Mouse (Mus musculus) lung, embryonic 16.5 days (tissue): ENCODE measurements around the gene Zfp276. TPM values are rescaled to one million over a fixed set of nuclear protein-coding genes. Genes with fewer than 3 reads are reported as not detected.
"Not testable (repeated sequence)": the region's sequence is repeated elsewhere in the genome, so short reads cannot be mapped to it uniquely, and the experiment has no call there.

Source experiments
- ATAC-seq: fragments of 200-750 bp; cut with Nextera tagmentation; 2 replicates; pipeline ENCODE4 v1.8.0; 2017; ENCODE audit warnings: low read depth, mild to moderate bottlenecking, moderate library complexity
- H3K27ac ChIP-seq: fragments of 300-500 bp; sonication (generic); 2 replicates; pipeline ENCODE4 v1.5.1; 2014; ENCODE audit warnings: mild to moderate bottlenecking, control low read depth, low read length
- H3K27me3 ChIP-seq: fragments of 300-500 bp; sonication (generic); 2 replicates; pipeline ENCODE4 v1.6.1; 2014; ENCODE audit warnings: low read depth, low read length, mixed read lengths; ENCODE audit not compliant: control insufficient read depth, insufficient read depth
- H3K36me3 ChIP-seq: fragments of 300-500 bp; sonication (generic); 2 replicates; pipeline ENCODE4 v1.6.1; 2014; ENCODE audit warnings: low read length; ENCODE audit not compliant: control insufficient read depth, insufficient read depth
- H3K4me1 ChIP-seq: fragments of 300-500 bp; sonication (generic); replicated peaks from 2 replicates; pipeline ENCODE4 v1.6.1; 2014; ENCODE audit warnings: low read length, mixed read lengths; ENCODE audit not compliant: control insufficient read depth, insufficient read depth
- H3K4me2 ChIP-seq: fragments of 300-500 bp; sonication (generic); 2 replicates; pipeline ENCODE4 v1.6.1; 2014; ENCODE audit warnings: low read depth, low read length, control low read depth
- H3K4me3 ChIP-seq: fragments of 300-500 bp; sonication (generic); 2 replicates; pipeline ENCODE4 v1.5.1; 2014; ENCODE audit warnings: mild to moderate bottlenecking, low read length, control low read depth
- H3K9ac ChIP-seq: fragments of 300-500 bp; sonication (generic); 2 replicates; pipeline ENCODE4 v1.6.1; 2014; ENCODE audit warnings: low read length, control low read depth
- H3K9me3 ChIP-seq: fragments of 300-500 bp; sonication (generic); 2 replicates; pipeline ENCODE4 v1.6.1; 2016; ENCODE audit warnings: low read length; ENCODE audit not compliant: control insufficient read depth
- WGBS: fragments of 180-500 bp; shearing (Covaris S2); extraction: QIAGEN DNeasy Blood & Tissue Kit; methylation state at CpG from one replicate; pipeline ENCODE4 v1.1.7; 2014; 5-methylcytosine and 5-hydroxymethylcytosine counted together
- polyA plus RNA-seq: library from polyadenylated mRNA; unstranded; fragments of >200 nt; fragmentation: Nextera tagmentation; extraction: Ambion mirVana; gene quantifications from 2 replicates; pipeline ENCODE4 v1.2.1, GENCODE M21; 2015

Zfp276 gene
- polyA plus RNA-seq, 1 experiment from 2014 or later: 23.1 TPM

- Histone ChIP-seq H3K9ac (no peak overlapping the region), H3K27me3 (no peaks in the 10 kb centered on the region), H3K36me3 (peaks cover 2% of the 10 kb centered on the region; the same call in 1 of the 2 replicates), H3K27ac (no peak overlapping the region), H3K4me3 (no peak overlapping the region), H3K9me3 (no peaks in the 10 kb centered on the region), H3K4me1 (no peaks in the 10 kb centered on the region), H3K4me2 (no peak overlapping the region)
- no peak for ATAC-seq
- WGBS: 82% methylated on average over 4 of the region's 4 CpGs
These were observed 25.8 kb downstream of the Zfp276 start for GRCm38 (mm10) chr8:123279828-123280227.

GRCm38 (mm10) chr8:123280302-123281094, 26.5 kb downstream of the Zfp276 start:
- Histone ChIP-seq H3K4me1 (no peaks in the 10 kb centered on the region), H3K9me3 (no peaks in the 10 kb centered on the region), H3K4me2 (no peak overlapping the region), H3K36me3 (peaks cover 2% of the 10 kb centered on the region; the same call in 1 of the 2 replicates), H3K27me3 (no peaks in the 10 kb centered on the region), H3K9ac (no peak overlapping the region), H3K27ac (no peak overlapping the region), H3K4me3 (no peak overlapping the region)
- WGBS: 80% methylated on average over 13 of the region's 13 CpGs
- ATAC-seq: no peak

GRCm38 (mm10) chr8:123282994-123283393, 29.0 kb downstream of the Zfp276 start:
- not testable (repeated sequence) for ATAC-seq, H3K9ac ChIP-seq, H3K27me3 ChIP-seq, H3K4me3 ChIP-seq, H3K4me1 ChIP-seq, H3K4me2 ChIP-seq, H3K36me3 ChIP-seq, H3K27ac ChIP-seq, H3K9me3 ChIP-seq
- 89% methylated on average over 5 of the region's 6 CpGs for WGBS

- 88% methylated on average over 7 of the region's 7 CpGs for WGBS
- Histone ChIP-seq H3K4me1 (no peaks in the 10 kb centered on the region), H3K4me3 (no peak overlapping the region), H3K27ac (no peak overlapping the region), H3K36me3 (peaks cover 8% of the 10 kb centered on the region), H3K27me3 (no peaks in the 10 kb centered on the region), H3K9me3 (no peaks in the 10 kb centered on the region), H3K4me2 (no peak overlapping the region), H3K9ac (no peak overlapping the region)
- ATAC-seq: no peak; the same call in 1 of the 2 replicates
These were observed 30.0 kb downstream of the Zfp276 start for GRCm38 (mm10) chr8:123283991-123284390.

GRCm38 (mm10) chr8:123284493-123284892, 30.5 kb downstream of the Zfp276 start:
- Histone ChIP-seq H3K27me3 (no peaks in the 10 kb centered on the region), H3K4me1 (no peaks in the 10 kb centered on the region), H3K36me3 (peaks cover 11% of the 10 kb centered on the region), H3K27ac (no peak overlapping the region), H3K9ac (no peak overlapping the region), H3K9me3 (no peaks in the 10 kb centered on the region), H3K4me3 (no peak overlapping the region), H3K4me2 (no peak overlapping the region)
- WGBS: 54% methylated on average over 5 of the region's 5 CpGs
- ATAC-seq: peak; percentile 17; the same call in 1 of the 2 replicates

- 90% methylated on average over 17 of the region's 17 CpGs for WGBS
These were observed 33.4 kb downstream of the Zfp276 start for GRCm38 (mm10) chr8:123287362-123287761.

GRCm38 (mm10) chr8:123290166-123290565, 36.2 kb downstream of the Zfp276 start:
- 84% methylated on average over 4 of the region's 4 CpGs for WGBS

More at GRCm38 (mm10) chr8:123287362-123287761, 33.4 kb downstream of the Zfp276 start:
- H3K27me3 ChIP-seq: no peaks in the 10 kb centered on the region
- H3K4me2 ChIP-seq: no peak overlapping the region
- no peak overlapping the region for H3K9ac ChIP-seq
- H3K9me3 ChIP-seq: no peaks in the 10 kb centered on the region
- no peak overlapping the region for H3K27ac ChIP-seq
- ATAC-seq: no peak
- peaks cover 15% of the 10 kb centered on the region for H3K36me3 ChIP-seq
- H3K4me1 ChIP-seq: no peaks in the 10 kb centered on the region
- no peak overlapping the region for H3K4me3 ChIP-seq

GRCm38 (mm10) chr8:123290679-123291078, 36.7 kb downstream of the Zfp276 start:
- Histone ChIP-seq H3K36me3 (peaks cover 19% of the 10 kb centered on the region), H3K9ac (no peak overlapping the region), H3K4me3 (no peak overlapping the region), H3K27ac (no peak overlapping the region), H3K27me3 (no peaks in the 10 kb centered on the region), H3K9me3 (no peaks in the 10 kb centered on the region), H3K4me2 (no peak overlapping the region), H3K4me1 (no peaks in the 10 kb centered on the region)
- no peak for ATAC-seq
- 91% methylated on average over 8 of the region's 8 CpGs for WGBS

More at GRCm38 (mm10) chr8:123290166-123290565, 36.2 kb downstream of the Zfp276 start:
- Histone ChIP-seq H3K36me3 (peaks cover 19% of the 10 kb centered on the region), H3K4me2 (no peak overlapping the region), H3K4me1 (no peaks in the 10 kb centered on the region), H3K9ac (no peak overlapping the region), H3K27me3 (no peaks in the 10 kb centered on the region), H3K27ac (no peak overlapping the region), H3K9me3 (no peaks in the 10 kb centered on the region), H3K4me3 (no peak overlapping the region)
- ATAC-seq: no peak

- no peak for ATAC-seq
- Histone ChIP-seq H3K4me1 (no peaks in the 10 kb centered on the region), H3K4me2 (no peak overlapping the region), H3K36me3 (peaks cover 22% of the 10 kb centered on the region), H3K9ac (no peak overlapping the region), H3K27ac (no peak overlapping the region), H3K27me3 (no peaks in the 10 kb centered on the region), H3K9me3 (no peaks in the 10 kb centered on the region), H3K4me3 (no peak overlapping the region)
- WGBS: 78% methylated on average over 8 of the region's 8 CpGs
These were observed 37.7 kb downstream of the Zfp276 start for GRCm38 (mm10) chr8:123291716-123292115.
